ENCODE assay signal across 25 mouse cellular contexts in genomic region chr3:58556649-58557048, GRCm38 (mm10). TPM values are rescaled to one million over a fixed set of nuclear protein-coding genes. Genes with fewer than 3 reads are reported as not detected.
DNase-seq lines count a peak whose midpoint lies in the region; ATAC-seq and TF ChIP-seq lines count a peak whose summit lies in the region.
"Had no signal": no experiment of that assay in that cellular context is flagged by ENCODE, and none has a peak within 500 bp of the region (broad histone marks: within the 10 kb centered on the region; RNA-seq: fewer than 3 reads in every experiment).

No protein-coding gene starts in this region.

- peak overlapping the region; percentile 63 for H3K27ac ChIP-seq in ES-E14 (ENCODE audit: insufficient read depth, low read depth, low read length, poor library complexity, severe bottlenecking)
- no peak overlapping the region for H3K27ac ChIP-seq in lung, postnatal 0 days (ENCODE audit: low read length)
- H3K27ac ChIP-seq: embryonic facial prominence, embryonic 13.5 days; forebrain, embryonic 12.5 days; heart, embryonic 15.5 days; hindbrain, postnatal 0 days; layer of hippocampus, adult 2 months; limb, embryonic 10.5 days; neural tube, embryonic 15.5 days had no signal

- no peaks in the 10 kb centered on the region for H3K27me3 ChIP-seq in lung, postnatal 0 days (replicated peaks; ENCODE audit: insufficient read depth, low read length)
- H3K27me3 ChIP-seq: embryonic facial prominence, embryonic 13.5 days; forebrain, embryonic 12.5 days; heart, embryonic 15.5 days; neural tube, embryonic 15.5 days had no signal

- DNase-seq in 3T3-L1 (ENCODE audit: low read depth, low spot score) (peak; percentile 9), ES-E14 (ENCODE audit: low read depth, low spot score) (no peak)
- DNase-seq in brain, adult 2 months (ENCODE audit: low read depth, low spot score) = peak; percentile 24
- no peak for DNase-seq in thymus, postnatal 4 days
- no peak for DNase-seq in lung, postnatal 0 days (ENCODE audit: low spot score)
- DNase-seq in T-cell, adult 2 months (ENCODE audit: low spot score) = no peak
- DNase-seq: adrenal gland, adult 2 months; cerebellum, adult 18-20 months; cerebellum, postnatal 14 days; embryo, embryonic 11 days; gastrocnemius, postnatal 36 days; heart, postnatal 4 days; kidney, postnatal 25 days; liver; lung, postnatal 10 days had no signal

- WGBS in lung, postnatal 0 days = 84% methylated on average over 7 of the region's 7 CpGs

- H3K9ac ChIP-seq in ES-E14 (ENCODE audit: insufficient read depth, low read depth, low read length, poor library complexity, severe bottlenecking) = no peak overlapping the region
- no peak overlapping the region for H3K9ac ChIP-seq in lung, postnatal 0 days (replicated peaks; ENCODE audit: low read depth)
- H3K9ac ChIP-seq: embryonic facial prominence, embryonic 13.5 days; forebrain, embryonic 12.5 days; heart, embryonic 15.5 days; neural tube, embryonic 15.5 days had no signal

- peaks cover 25% of the 10 kb centered on the region for H3K36me3 ChIP-seq in ES-E14 (ENCODE audit: control insufficient read depth, insufficient read depth, low read length, poor library complexity, severe bottlenecking)
- peaks cover 20% of the 10 kb centered on the region; the same call in 1 of the 2 replicates for H3K36me3 ChIP-seq in lung, postnatal 0 days (ENCODE audit: insufficient read depth, low read length)

- no peak overlapping the region for H3K4me3 ChIP-seq in ES-E14 (ENCODE audit: insufficient read depth in 1 of 2, low read depth in 1 of 2, low read length in 2 of 2, poor library complexity in 1 of 2, severe bottlenecking in 1 of 2)
- no peak overlapping the region for H3K4me3 ChIP-seq in lung, postnatal 0 days (ENCODE audit: low read depth, low read length)
- H3K4me3 ChIP-seq: embryonic facial prominence, embryonic 13.5 days; erythroblast, embryonic 14.5 days; forebrain, embryonic 12.5 days; heart, embryonic 15.5 days; layer of hippocampus, adult 2 months; limb, embryonic 10.5 days; neural tube, embryonic 15.5 days had no signal

- no peak for TF ChIP-seq EP300 in lung, postnatal 0 days (IDR thresholded peaks at IDR 0.05)

- H3K4me1 ChIP-seq in ES-E14 (ENCODE audit: control insufficient read depth in 2 of 2, insufficient read depth in 2 of 2, low read length in 2 of 2, poor library complexity in 1 of 2) = peaks cover 0 to 15% of the 10 kb centered on the region in 2 experiments; a peak in 2 of 4 replicates
- H3K4me1 ChIP-seq in lung, postnatal 0 days (ENCODE audit: insufficient read depth, low read depth, low read length) = no peaks in the 10 kb centered on the region
- H3K4me1 ChIP-seq: embryonic facial prominence, embryonic 13.5 days; forebrain, embryonic 12.5 days; heart, embryonic 15.5 days; limb, embryonic 10.5 days; neural tube, embryonic 15.5 days had no signal

- in situ Hi-C loops in ES-E14 (cut with MboI; ENCODE audit: low sequenced_read_pairs in 2 of 2, unreplicated experiment in 2 of 2) = no loop called here

- ATAC-seq in megakaryocyte progenitor cell, adult 5-6 weeks (replicated peaks; ENCODE audit: poor library complexity) = peak; percentile 54; the same call in 1 of the 2 replicates
- no peak for ATAC-seq in lung, postnatal 0 days
- ATAC-seq: hindbrain, postnatal 0 days; intestine, postnatal 0 days had no signal

- no peak overlapping the region for H3K4me2 ChIP-seq in lung, postnatal 0 days (replicated peaks; ENCODE audit: low read depth, low read length)
- H3K4me2 ChIP-seq: embryonic facial prominence, embryonic 13.5 days; forebrain, embryonic 12.5 days; heart, embryonic 15.5 days; neural tube, embryonic 15.5 days had no signal

- no peak for TF ChIP-seq CTCF in lung, postnatal 0 days (IDR thresholded peaks at IDR 0.05)

- H3K9me3 ChIP-seq in ES-E14 (ENCODE audit: control insufficient read depth, insufficient read depth, low read depth, low read length) = no peaks in the 10 kb centered on the region
- H3K9me3 ChIP-seq in lung, postnatal 0 days (ENCODE audit: low read length) = no peaks in the 10 kb centered on the region
- H3K9me3 ChIP-seq: embryonic facial prominence, embryonic 13.5 days; forebrain, embryonic 12.5 days; heart, embryonic 15.5 days; limb, embryonic 10.5 days; neural tube, embryonic 15.5 days had no signal

TF ChIP-seq in ES-E14, 5 proteins besides CTCF, POLR2A, EP300 and RAD21:
- peak; percentile 75 for TF ChIP-seq MAFK (IDR thresholded peaks at IDR 0.05; ENCODE audit: insufficient read depth, low read depth, low read length)
- TF ChIP-seq ZC3H11A (IDR thresholded peaks at IDR 0.05; ENCODE audit: borderline replicate concordance, low read depth, low read length) = no peak

RNA-seq across cellular contexts. Expression of gene Selenot, which starts 19.8 kb away (rescaled TPM):
- total RNA-seq in ES-E14 (2012; rRNA removed) = 156 and 184 TPM in 2 replicates
- total RNA-seq in megakaryocyte progenitor cell, adult 5-6 weeks (2015) = 138 and 142 TPM in 2 replicates
- 176 and 180 TPM in 2 replicates for total RNA-seq in megakaryocyte progenitor cell, adult 5-6 weeks (2017)
- 15.1 and 18.9 TPM in 2 replicates for polyA plus RNA-seq in lung, postnatal 0 days (2015; fragmentation: Nextera tagmentation; extraction: Ambion mirVana)

RNA-seq across cellular contexts. Expression of gene Serp1, which starts 31.0 kb away (rescaled TPM):
- total RNA-seq in ES-E14 (2012; rRNA removed) = 22.4 and 41.8 TPM in 2 replicates
- total RNA-seq in megakaryocyte progenitor cell, adult 5-6 weeks (2015) = 130 and 146 TPM in 2 replicates
- total RNA-seq in megakaryocyte progenitor cell, adult 5-6 weeks (2017) = 136 and 145 TPM in 2 replicates
- polyA plus RNA-seq in lung, postnatal 0 days (2015; fragmentation: Nextera tagmentation; extraction: Ambion mirVana) = 117 and 126 TPM in 2 replicates

RNA-seq across cellular contexts. Expression of gene Eif2a, which starts 31.0 kb away (rescaled TPM):
- 63.5 and 88.9 TPM in 2 replicates for total RNA-seq in ES-E14 (2012; rRNA removed)
- total RNA-seq in megakaryocyte progenitor cell, adult 5-6 weeks (2015) = 173 and 174 TPM in 2 replicates
- total RNA-seq in megakaryocyte progenitor cell, adult 5-6 weeks (2017) = 94.7 and 102 TPM in 2 replicates
- 25.7 and 28.7 TPM in 2 replicates for polyA plus RNA-seq in lung, postnatal 0 days (2015; fragmentation: Nextera tagmentation; extraction: Ambion mirVana)

Comparison
In these comparisons a context has a peak if more than half of its experiments do, and no peak if none do; other contexts are left out.
1. DNase-seq: peak in 3T3-L1 (single experiment) and brain, adult 2 months (single experiment); none in ES-E14 (single experiment), thymus, postnatal 4 days (single experiment), lung, postnatal 0 days (single experiment) and T-cell, adult 2 months (single experiment).